Mouse (Mus musculus): ENCODE measurements around the gene Nin.

- TF ChIP-seq CTCF (IDR thresholded peaks at IDR 0.05; ENCODE audit: insufficient read depth, low read depth, low read length) (no peak), POLR2A (IDR thresholded peaks at IDR 0.05; ENCODE audit: insufficient read depth, low read depth, low read length) (no peak)
Observed at GRCm38 (mm10) chr12:70113351-70113750, at the start of gene Nin.

Measured in olfactory bulb, adult 2 months (tissue).